Mouse (Mus musculus): ENCODE data around the gene Ak8. TPM values are rescaled to one million over a fixed set of nuclear protein-coding genes. Genes with fewer than 3 reads are reported as not detected.
A peak's percentile ranks its signal among the peaks of the same experiment; 100 is the strongest.

The Ak8 gene
- polyA plus RNA-seq, 1 experiment = 1.5 TPM

GRCm38 (mm10) chr2:28688431-28688830, 11.5 kb upstream of the Ak8 start:
- TF ChIP-seq CTCF (IDR thresholded peaks at IDR 0.05; ENCODE audit: borderline replicate concordance, extremely low read depth, insufficient read depth, insufficient read length) (peak; percentile 81), POLR2A (IDR thresholded peaks at IDR 0.05; ENCODE audit: borderline replicate concordance, extremely low read depth, insufficient read depth, insufficient read length, poor library complexity, severe bottlenecking) (no peak)
- peak; percentile 68 for DNase-seq (ENCODE audit: low read depth)

GRCm38 (mm10) chr2:28692692-28693091, 7.3 kb upstream of the Ak8 start:
- no peak for DNase-seq (ENCODE audit: low read depth)
- TF ChIP-seq POLR2A (IDR thresholded peaks at IDR 0.05; ENCODE audit: borderline replicate concordance, extremely low read depth, insufficient read depth, insufficient read length, poor library complexity, severe bottlenecking) (no peak), CTCF (IDR thresholded peaks at IDR 0.05; ENCODE audit: borderline replicate concordance, extremely low read depth, insufficient read depth, insufficient read length) (no peak)

- DNase-seq (ENCODE audit: low read depth) = no peak
- no peak for TF ChIP-seq CTCF (IDR thresholded peaks at IDR 0.05; ENCODE audit: borderline replicate concordance, extremely low read depth, insufficient read depth, insufficient read length)
- no peak for TF ChIP-seq POLR2A (IDR thresholded peaks at IDR 0.05; ENCODE audit: borderline replicate concordance, extremely low read depth, insufficient read depth, insufficient read length, poor library complexity, severe bottlenecking)
Observed at GRCm38 (mm10) chr2:28698566-28698965, 1.4 kb upstream of the Ak8 start.

- TF ChIP-seq CTCF (IDR thresholded peaks at IDR 0.05; ENCODE audit: borderline replicate concordance, extremely low read depth, insufficient read depth, insufficient read length) (no peak), POLR2A (IDR thresholded peaks at IDR 0.05; ENCODE audit: borderline replicate concordance, extremely low read depth, insufficient read depth, insufficient read length, poor library complexity, severe bottlenecking) (no peak)
- DNase-seq (ENCODE audit: low read depth) = no peak
Observed at GRCm38 (mm10) chr2:28701646-28702262, 1.8 kb downstream of the Ak8 start.

- no peak for DNase-seq (ENCODE audit: low read depth)
Observed at GRCm38 (mm10) chr2:28706106-28706636, 6.2 kb downstream of the Ak8 start.

GRCm38 (mm10) chr2:28706787-28707186, 6.8 kb downstream of the Ak8 start:
- TF ChIP-seq POLR2A (IDR thresholded peaks at IDR 0.05; ENCODE audit: borderline replicate concordance, extremely low read depth, insufficient read depth, insufficient read length, poor library complexity, severe bottlenecking) (no peak), CTCF (IDR thresholded peaks at IDR 0.05; ENCODE audit: borderline replicate concordance, extremely low read depth, insufficient read depth, insufficient read length) (no peak)
- no peak for DNase-seq (ENCODE audit: low read depth)

More at GRCm38 (mm10) chr2:28706106-28706636, 6.2 kb downstream of the Ak8 start:
- TF ChIP-seq POLR2A (IDR thresholded peaks at IDR 0.05; ENCODE audit: borderline replicate concordance, extremely low read depth, insufficient read depth, insufficient read length, poor library complexity, severe bottlenecking) = no peak
- no peak for TF ChIP-seq CTCF (IDR thresholded peaks at IDR 0.05; ENCODE audit: borderline replicate concordance, extremely low read depth, insufficient read depth, insufficient read length)

- TF ChIP-seq POLR2A (IDR thresholded peaks at IDR 0.05; ENCODE audit: borderline replicate concordance, extremely low read depth, insufficient read depth, insufficient read length, poor library complexity, severe bottlenecking) = no peak
- TF ChIP-seq CTCF (IDR thresholded peaks at IDR 0.05; ENCODE audit: borderline replicate concordance, extremely low read depth, insufficient read depth, insufficient read length) = no peak
Observed at GRCm38 (mm10) chr2:28713036-28713435, 13.1 kb downstream of the Ak8 start.

GRCm38 (mm10) chr2:28722419-28722818, 22.5 kb downstream of the Ak8 start:
- no peak for TF ChIP-seq POLR2A (IDR thresholded peaks at IDR 0.05; ENCODE audit: borderline replicate concordance, extremely low read depth, insufficient read depth, insufficient read length, poor library complexity, severe bottlenecking)
- TF ChIP-seq CTCF (IDR thresholded peaks at IDR 0.05; ENCODE audit: borderline replicate concordance, extremely low read depth, insufficient read depth, insufficient read length) = no peak
- DNase-seq (ENCODE audit: low read depth) = no peak

More at GRCm38 (mm10) chr2:28713036-28713435, 13.1 kb downstream of the Ak8 start:
- no peak for DNase-seq (ENCODE audit: low read depth)

GRCm38 (mm10) chr2:28723912-28724311, 23.9 kb downstream of the Ak8 start:
- DNase-seq (ENCODE audit: low read depth) = peak; percentile 48
- no peak for TF ChIP-seq POLR2A (IDR thresholded peaks at IDR 0.05; ENCODE audit: borderline replicate concordance, extremely low read depth, insufficient read depth, insufficient read length, poor library complexity, severe bottlenecking)
- TF ChIP-seq CTCF (IDR thresholded peaks at IDR 0.05; ENCODE audit: borderline replicate concordance, extremely low read depth, insufficient read depth, insufficient read length) = no peak

- peak; percentile 58 for DNase-seq (ENCODE audit: low read depth)
- no peak for TF ChIP-seq POLR2A (IDR thresholded peaks at IDR 0.05; ENCODE audit: borderline replicate concordance, extremely low read depth, insufficient read depth, insufficient read length, poor library complexity, severe bottlenecking)
Observed at GRCm38 (mm10) chr2:28727786-28728404, 27.9 kb downstream of the Ak8 start.

GRCm38 (mm10) chr2:28730676-28731075, 30.7 kb downstream of the Ak8 start:
- peak; percentile 57 for DNase-seq (ENCODE audit: low read depth)
- no peak for TF ChIP-seq CTCF (IDR thresholded peaks at IDR 0.05; ENCODE audit: borderline replicate concordance, extremely low read depth, insufficient read depth, insufficient read length)
- no peak for TF ChIP-seq POLR2A (IDR thresholded peaks at IDR 0.05; ENCODE audit: borderline replicate concordance, extremely low read depth, insufficient read depth, insufficient read length, poor library complexity, severe bottlenecking)

GRCm38 (mm10) chr2:28737112-28737511, 37.1 kb downstream of the Ak8 start:
- TF ChIP-seq POLR2A (IDR thresholded peaks at IDR 0.05; ENCODE audit: borderline replicate concordance, extremely low read depth, insufficient read depth, insufficient read length, poor library complexity, severe bottlenecking) (no peak), CTCF (IDR thresholded peaks at IDR 0.05; ENCODE audit: borderline replicate concordance, extremely low read depth, insufficient read depth, insufficient read length) (no peak)
- DNase-seq (ENCODE audit: low read depth) = peak; percentile 75
